Mouse (Mus musculus) thymus, postnatal 36 days (tissue): ENCODE measurements around the gene Fuz.
"Not testable (repeated sequence)": the region's sequence is repeated elsewhere in the genome, so short reads cannot be mapped to it uniquely, and the experiment has no call there.

ENCODE experiments used
- DNase-seq, 2 experiments: peaks; one replicate each; pipeline ENCODE4 v3.0.0; 2022; ENCODE audit warnings: mixed read lengths in 2 of 2

Fuz gene

DNA sequence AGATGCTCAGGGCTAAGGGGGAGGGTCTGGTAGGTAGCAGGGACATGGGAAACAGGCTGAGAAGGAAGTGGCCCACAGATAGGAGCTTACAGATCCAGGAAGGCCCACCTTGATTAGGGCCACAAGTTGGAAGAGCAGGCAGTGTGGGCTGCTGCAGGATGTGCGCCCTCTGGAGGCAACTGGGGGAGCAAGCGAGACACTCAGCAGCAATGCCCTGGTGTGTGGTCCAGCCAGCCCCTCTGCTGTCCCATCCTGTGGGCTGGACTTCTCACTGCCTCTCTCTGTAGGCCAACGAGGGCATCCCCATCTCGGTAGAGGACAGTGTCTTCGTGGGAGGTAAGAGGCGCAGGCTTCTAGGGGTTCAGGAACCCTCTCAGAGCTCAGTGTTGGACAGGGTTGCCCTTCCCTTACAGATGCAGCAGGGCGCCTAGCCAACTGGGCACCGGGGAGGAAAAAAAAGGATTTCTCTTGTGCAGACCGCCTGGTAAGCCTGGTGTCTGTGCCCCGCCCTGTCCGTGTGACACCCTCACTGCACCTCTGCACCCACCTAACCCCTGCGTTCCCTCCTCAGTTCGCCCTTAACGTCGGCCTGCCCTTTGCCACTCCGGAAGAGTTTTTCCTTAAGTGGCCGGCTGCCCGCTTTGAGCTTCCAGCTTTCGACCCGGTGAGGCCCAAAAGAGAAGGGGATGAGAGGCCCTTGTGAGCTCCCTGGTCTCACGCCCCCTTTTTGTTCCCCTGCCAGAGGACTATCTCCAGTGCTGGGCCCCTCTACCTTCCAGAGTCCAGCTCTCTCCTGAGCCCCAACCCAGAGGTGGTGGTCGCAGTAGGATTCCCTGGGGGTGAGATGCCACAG, 35.1 kb upstream of the Fuz start:
- DNase-seq: peak; percentile 62 to 67

DNA sequence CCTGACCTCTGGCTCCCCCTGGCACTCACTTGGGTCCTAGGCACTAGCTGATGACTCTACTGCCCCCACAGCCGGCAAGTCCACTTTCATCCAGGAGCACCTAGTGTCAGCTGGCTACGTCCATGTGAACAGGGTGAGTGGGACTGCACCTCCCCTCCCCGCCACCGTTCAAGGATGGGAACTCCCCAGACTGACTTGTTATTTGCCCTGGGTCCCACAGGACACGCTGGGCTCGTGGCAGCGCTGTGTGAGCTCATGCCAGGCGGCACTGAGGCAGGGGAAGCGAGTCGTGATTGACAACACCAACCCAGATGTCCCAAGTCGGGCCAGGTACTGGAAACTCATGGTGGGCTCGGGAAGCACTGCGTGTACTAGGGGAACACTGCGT, 34.5 kb upstream of the Fuz start:
- DNase-seq: no peak

DNA sequence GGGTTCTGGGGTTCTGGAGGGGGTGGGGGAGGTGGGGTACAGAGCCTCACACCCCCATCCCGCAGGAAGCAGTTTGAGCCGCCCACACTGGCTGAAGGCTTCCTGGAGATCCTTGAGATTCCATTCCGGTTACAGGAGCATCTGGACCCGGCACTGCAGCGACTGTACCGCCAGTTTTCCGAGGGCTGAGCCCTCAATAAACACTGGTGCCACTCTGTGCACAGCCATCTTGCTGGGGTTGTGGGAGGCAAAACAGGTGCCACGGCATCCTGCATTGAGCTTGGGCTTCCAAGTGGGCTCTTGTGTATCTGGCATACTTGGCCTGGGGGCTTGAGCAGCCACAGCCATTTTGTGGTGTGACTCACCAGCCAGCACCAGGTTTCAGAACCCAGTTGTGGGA, 33.4 kb upstream of the Fuz start:
- no peak for DNase-seq

DNA sequence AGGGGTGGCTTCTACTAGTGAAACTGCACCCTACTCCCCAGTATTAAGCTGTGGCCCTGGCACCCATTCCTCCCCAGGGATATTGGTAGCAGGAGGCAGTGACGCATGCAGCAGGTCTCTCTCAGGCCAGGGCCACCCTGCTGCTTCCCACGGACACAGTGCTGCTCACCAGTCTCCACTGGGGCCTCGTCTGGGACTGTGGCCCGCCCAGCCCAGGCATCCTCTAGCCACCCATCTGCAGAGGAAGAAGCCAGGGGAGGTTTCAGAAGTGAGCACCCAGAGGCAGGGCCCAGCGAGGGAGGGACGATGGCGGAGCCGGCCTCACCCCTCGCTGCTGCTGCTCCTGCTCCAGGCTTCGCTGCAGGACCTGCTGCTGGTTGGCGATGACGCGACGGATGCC, 32.7 kb upstream of the Fuz start:
- DNase-seq: no peak

DNA sequence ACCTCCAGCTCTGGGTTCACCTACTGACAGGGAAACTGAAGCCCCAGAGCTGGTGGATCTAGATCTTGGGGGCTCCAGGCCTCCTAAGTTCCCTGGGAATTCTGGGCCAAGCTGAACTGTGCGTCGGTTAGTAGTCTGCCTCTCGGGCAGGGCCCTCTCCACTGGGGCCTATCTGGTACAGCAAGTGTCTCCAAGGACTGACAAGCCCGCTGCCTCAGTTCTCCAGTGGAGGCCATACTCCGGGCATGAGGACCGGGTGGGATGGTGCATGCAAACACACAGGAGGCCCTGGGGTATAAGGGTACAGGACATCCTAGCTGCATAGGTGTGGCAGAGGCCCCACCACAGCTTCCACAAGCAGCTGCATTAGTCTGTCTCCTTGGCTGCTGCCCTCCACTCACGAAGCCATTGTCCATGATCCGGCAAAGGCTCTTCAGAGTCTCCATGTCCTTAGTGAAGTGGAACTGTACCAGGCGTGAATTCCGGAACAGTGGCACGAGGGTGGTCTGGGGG, 31.8 kb upstream of the Fuz start:
- no peak for DNase-seq

DNA sequence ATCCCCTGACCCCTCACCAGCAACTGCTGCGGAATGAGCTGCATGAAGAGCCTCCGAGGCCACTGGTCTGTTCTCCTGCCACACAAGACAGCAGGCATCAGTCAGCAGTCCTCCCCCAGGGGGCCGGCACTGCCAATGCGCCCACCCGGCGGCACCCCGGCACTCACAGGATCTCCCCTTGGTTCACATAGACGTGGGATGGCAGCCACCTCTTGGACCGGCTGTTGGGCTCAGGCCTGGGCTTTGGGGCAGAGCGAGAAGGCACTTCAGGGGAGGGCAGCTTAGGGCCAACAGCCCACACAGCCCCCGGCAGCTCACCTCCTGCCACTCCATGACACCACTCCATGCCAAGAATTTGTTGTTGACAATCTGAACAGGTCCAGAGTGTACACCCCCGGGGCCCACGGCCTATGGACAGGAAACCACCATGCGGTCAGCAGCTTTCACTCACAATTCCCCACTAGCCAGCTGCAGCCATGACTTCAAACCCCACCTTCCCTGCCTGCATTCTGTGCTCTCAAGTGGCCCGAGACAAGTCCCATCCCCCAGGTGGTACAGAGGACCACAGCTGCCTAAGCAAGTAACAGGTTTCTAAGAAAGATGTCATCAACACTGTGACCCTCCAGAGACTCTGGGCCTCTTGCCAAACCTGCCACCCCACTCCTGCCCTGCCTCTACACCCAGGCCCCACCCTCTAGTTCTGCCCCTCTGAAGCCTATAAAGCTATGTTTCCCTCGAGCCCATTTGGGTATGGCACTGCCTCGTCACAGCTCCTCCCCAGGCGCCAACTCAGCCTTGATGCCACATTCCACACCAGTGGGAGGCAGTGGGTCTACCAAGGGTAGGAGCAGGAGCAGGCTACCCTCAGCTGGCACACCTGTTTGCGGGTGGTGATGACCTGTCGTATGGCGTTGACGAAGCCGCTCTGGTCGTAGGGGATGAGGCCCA, 31.0 kb upstream of the Fuz start:
- DNase-seq: no peak

DNA sequence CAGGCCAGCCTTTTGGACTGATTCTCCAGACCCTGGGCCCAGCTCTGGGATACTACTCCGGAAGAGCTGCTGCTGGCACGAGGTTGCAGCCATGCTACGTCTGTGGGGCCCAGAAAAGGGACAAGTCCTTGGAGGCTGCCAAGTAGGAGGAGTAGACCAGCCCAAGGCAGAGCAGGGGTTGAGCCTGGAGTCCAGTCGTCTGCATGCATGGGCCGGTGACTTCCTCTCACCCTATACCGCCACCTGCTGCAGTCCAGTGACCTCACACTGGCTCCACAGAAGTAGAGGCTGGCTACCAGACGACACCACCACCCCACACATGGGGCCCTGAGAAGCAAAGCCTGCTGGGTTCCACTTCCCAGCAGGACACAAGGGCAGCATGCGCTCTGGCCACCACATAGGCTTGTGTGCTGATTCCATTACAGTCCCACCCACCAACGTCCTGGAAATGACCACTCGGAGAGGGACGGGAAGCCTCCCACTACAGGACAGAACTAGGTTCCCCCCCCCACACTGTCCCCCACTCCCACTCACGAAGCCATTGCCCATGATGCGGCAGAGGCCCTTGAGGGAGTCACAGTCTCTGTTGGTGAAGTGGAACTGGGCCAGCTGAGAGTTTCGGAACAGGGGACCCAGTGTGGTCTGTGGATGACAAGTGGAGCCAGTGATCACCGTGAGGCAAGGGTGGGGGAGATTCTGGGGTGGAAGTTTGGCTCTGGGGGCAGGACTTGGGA, 29.4 kb upstream of the Fuz start:
- no peak for DNase-seq

DNA sequence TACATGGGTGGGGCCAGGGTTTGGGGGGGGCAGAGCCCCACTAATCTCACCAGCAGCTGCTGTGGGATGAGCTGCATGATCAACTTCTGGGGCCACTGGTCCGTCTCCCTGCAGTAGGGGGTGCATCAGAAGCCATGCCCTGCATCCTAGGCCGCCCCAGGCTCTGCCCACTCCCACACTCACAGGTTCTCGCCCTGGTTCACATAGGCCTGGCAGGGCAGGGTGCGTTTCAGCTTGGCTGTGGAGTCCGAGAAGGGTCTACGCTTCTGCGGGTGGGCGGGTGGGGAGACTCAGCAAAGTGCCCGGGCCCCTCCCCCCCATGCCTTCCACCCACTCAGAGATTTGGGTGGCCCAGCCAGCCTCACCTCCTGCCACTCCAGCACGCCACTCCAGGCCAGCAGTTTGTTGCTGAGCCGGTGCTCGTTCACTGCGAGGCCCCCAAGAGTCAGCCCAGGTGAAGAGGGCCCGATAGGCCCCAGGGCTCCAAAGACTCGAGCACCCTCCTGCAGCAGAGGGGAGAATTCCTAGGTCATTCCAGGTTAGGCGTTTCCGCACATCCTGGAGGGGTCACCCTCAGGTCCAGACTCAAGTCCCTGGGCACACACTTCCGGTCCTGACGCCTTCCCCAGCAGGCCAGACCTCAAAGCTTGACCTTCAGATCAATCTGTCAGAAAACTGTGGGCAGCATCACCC, 28.7 kb upstream of the Fuz start:
- no peak for DNase-seq

DNA sequence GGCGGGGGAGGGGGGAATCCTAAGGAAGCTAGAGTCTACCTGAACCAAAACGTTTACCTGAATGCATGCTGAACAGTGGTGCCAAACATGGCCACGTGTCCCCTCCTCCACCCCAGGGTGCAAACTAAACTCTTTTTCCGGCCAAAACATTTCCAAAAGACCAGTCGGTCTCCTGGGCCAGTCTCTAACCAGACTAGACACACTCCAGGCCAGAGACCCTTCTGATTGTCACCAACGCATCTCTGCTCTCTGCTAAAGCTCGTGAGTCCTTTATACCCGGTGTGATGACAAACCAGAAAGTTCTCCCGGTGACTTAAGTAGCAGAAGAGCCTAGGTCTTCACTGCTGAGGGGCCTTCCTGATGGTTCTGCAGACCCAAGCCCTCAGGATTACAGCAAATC, 28.1 kb upstream of the Fuz start:
- no peak for DNase-seq

DNA sequence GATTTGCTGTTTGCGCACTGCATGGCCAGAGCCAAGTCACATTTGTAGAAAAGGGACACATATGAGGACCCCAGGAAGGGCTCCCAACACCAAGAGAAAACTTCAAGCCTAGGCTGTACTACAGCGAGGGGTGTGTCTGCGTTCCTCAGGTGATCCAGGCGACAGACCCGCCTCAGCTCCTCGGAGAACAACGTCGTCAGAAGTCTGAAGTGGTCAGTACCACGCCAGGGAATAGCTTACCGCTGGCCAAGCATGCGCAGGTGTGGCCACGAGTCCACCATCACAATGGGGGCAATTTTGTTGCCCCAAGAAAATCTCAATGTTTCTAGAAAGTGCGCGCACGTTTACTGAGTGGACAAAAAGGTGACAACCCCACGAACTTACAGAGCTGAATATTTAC, 27.4 kb upstream of the Fuz start:
- DNase-seq: no peak

DNA sequence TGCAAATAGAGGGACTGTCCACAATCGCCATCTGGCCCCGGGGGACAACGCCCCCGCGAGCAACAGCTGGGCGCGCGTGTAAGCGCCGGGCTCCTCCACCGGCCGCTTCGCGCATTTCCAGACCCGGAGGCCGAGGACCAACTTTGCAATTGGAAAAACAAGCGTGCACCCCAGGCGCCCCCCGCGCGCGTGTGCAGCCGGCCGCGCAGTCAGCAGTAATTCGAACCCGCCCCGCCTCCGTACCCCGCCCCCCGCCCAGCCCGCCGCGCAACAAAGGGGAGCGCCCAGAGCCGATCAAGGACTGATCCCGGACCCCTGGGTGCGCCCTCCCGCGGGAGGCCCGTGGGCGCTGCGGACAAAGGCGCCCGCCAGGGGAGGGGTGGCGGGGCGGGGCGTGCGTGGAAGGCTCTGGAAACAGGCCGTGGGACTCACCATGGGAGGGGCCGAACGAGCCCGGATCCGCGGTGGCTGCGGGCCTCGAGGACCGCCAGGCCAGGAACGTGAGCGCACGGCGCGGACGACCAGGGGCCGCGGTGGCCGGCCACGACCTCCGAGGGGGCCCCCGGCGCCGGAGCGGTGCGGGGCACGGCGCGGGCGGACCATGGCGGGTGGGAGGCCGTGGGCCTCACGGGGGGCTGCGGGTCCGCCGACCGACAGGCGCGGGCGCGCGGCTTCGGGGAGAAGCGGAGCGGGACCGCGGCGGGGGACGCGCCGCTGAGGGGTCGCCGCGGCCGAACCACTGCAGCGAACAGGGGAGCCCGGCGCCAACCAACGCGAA, 26.8 kb upstream of the Fuz start:
- DNase-seq: peak; percentile 59 to 75

DNA sequence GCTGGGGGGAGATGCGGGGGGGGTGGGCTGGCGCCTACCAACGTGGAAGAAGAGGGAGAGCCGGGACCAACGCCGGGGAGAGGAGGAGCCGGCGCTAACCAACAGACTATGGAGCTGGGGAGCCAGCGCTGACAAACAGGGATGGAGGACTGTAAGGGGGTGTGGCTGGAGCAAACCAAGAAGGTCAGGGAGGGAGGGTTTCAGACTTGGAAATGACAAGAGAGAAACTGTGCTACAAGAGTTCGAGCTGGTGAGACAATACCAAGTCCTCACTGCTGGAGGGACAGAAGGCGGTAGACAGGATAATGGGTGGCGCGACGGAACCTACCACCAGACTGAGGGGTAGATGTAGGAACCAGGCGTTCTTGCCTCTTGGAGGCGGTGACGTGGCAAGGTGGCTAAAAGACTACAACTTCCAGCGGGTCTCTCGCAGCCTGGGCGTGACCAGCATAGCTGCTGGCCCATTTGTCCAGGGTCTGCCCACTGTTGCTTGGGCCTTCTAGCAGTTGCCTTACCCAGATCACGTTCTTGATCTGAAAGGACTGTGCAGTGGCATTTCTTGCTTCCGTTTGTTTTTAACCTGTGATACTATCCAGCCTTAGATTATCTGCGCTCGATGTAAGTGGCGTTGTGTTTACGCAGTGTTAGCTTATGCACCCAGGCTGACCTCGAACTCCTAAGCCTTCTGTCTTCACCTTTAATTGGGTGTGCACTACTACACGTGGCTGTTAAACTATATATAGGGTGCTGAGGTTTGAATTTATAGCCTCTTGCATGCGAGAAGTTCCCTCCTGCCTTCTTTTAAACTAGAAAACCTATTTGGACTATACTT, 26.0 kb upstream of the Fuz start, which contains the start of gene Ptov1:
Ptov1 (minus strand) TSS at position 92 of the 832 bp plus-strand sequence.
- peak; percentile 80 to 87 for DNase-seq

DNA sequence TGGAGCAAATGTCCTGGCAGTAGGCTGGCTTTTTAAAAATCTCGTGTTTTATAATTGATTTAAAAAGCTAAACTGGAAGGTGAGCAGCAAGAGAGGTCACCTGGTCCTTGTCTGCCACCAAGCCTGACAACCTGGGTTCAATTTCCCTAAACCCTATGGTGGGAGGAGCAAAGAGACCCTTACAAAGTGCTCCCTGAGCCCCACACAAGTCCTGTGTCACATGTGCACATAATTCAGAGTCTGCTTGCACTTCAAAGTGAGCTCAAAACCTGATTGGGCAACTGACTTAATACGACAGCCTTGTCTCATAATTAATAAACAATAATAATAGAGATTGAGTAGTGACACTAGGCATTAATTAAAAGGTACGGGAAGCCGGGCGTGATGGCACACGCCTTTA, 25.3 kb upstream of the Fuz start:
- DNase-seq: no peak

DNA sequence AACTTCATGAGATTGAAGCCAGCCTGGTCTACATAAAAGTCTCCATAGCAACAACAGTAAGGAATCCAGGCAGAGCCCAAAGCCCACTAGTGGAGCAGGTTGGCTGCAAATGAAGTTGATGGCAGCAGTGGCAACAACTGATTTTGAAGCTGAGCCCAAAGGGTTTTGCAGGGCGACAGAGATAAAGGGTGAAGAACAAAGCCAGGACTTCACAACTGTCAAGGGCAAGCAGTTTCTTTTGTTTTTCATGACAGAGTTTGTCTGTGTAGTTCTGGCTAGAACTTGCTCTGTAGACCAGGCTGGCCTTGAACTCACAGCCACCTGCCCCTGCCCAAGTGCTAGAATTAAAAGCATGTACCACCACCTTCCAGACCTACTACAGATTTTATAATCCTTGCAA, 24.7 kb upstream of the Fuz start:
- no peak for DNase-seq

DNA sequence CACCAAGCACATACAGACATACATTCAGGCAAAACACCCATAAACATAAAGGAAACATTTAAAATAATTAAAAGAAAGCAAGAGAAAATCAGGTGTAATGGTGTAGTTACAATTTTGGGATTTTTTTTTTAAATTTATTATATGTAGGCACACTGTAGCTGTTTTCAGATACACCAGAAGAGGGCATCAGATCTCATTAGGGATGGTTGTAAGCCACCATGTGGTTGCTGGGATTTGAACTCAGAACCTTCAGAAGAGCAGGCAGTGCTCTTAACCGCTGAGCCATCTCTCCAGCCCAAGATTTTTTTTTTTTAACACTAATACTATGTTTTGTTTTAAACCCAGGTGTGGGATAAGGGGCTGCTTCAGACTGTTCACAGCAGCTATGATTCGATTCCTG, 24.1 kb upstream of the Fuz start:
- not testable (repeated sequence) for DNase-seq

DNA sequence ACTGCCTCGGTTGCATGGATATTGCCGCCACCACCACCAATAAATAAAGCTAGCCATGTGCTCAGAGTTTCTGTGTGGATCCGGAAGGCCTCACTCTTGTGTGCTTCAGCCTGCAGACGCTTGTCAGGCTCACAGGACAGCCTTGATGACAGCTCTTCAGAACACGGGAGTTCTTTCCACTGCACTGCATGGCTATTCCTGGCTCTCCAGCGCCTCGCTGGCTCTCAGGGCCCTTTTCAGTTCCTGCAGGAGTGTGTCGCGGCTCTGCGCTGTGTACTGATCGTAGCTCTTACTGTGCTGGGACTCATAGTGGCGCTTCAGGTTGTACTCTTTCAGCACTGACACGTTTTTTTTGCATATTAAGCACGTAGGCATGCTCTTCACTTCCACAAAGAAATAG, 18.0 kb upstream of the Fuz start:
- no peak for DNase-seq

DNA sequence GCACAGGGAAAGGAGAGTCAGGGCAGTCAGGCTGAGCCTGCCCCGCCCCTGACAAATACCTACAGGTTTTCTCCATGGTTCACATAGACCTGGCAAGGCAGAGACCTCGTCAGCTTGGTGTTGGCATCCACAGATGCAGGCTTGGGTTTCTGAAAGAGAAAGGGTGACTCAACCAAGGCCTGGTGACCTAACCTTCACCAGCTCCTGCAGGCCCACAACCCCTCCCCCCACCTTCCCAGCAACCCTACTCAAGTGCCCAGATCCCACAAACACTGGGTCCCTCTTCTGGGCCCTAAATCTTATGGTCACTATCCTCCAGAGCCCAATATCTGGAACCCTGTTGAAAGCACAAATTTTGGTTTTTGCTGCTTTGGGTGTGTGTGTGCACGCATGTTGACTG, 12.8 kb upstream of the Fuz start:
- no peak for DNase-seq

DNA sequence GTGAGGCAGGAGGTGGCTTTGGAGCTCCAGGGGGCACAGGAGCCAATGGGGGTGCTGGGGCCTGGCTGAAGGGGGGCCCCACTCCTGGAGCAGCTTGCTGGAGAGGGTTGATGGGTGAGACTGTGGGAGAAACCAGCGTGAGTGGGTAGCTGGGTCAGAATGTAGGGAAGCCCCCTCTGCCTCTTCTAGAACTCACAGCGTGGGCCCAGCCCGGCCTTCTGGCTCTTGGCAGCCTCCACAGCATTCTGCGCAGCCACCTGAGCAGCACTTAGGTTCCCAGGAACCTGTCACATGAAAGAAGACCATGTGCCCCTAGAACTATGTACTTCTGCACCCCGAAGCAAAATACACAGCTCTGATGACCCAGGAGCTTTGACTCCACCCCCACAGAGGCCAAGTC, 11.2 kb upstream of the Fuz start:
- no peak for DNase-seq

DNA sequence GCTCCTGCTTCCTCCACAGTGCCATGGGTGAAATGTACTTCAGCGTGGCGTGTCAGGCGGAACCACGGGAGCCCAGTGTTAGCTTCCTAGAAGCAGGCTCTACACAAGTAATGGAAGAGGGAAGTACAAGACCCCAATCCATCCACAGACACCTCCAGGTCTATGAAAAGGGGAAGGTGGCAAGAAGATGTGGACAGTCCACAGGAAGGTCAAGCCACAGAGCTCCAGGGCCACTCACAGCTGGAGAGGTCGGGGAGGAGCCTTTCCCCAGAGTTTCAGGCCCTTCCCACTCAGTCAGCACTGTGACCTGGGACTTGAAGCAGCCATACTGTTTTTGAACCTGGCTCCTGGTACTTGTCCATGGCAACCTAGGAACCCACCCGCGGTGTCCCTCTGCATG, 8.9 kb upstream of the Fuz start:
- no peak for DNase-seq

DNA sequence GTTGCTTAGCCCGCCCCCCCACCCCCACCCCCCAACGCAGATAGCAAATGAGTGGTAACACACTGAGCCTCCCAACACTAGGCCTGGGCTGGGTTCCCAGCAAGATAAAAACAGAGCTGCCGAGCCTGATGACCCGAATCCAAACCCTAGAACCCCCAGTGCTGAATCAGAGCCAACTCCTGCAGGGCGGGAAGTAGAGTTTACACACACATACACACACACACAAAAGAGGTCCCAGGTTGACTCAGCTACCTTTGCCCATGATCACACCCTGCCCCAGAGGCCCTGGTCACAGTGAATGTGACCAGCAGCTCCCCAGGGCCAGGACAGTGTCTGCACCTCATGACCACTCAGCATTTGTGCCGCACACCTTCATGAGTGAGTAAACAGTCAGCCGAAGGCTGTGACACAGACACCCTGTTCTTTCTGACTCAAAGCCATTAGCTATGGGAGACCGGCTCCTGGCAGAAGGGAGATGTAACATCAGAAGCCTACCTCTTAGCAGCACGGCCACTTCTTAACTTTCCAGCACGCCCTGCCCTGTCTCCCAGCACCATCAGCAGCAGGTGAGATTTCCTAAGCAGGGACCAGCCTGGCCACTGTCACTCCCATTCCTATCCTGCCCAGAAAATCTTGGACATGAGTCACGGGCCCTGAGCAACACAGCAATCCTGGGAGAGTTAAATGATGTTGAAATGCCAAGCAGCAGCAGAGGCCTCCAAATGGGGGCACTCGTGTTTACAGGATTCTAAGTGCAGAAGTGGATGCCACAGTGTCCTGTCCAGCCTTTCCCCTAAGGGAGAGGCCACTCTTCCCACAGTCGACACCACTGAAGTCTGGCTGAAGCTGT, 7.4 kb upstream of the Fuz start:
- DNase-seq: no peak
